Mouse (Mus musculus) thymus, adult 2 months (tissue): ENCODE data around the gene Olfr61. TPM values are rescaled to one million over a fixed set of nuclear protein-coding genes. Genes with fewer than 3 reads are reported as not detected.

Experiments
- DNase-seq: peaks from one replicate; pipeline ENCODE4 v3.0.0; 2021
- H3K27ac ChIP-seq: fragments of 200-500 bp; 2 replicates; pipeline ENCODE4 v1.5.1; 2012; ENCODE audit warnings: low read length, control low read depth; ENCODE audit not compliant: control insufficient read depth, insufficient read depth
- H3K27me3 ChIP-seq: fragments of 200-500 bp; 2 replicates; pipeline ENCODE4 v1.6.1; 2012; ENCODE audit warnings: mild to moderate bottlenecking, low read length, moderate library complexity, mixed read lengths; ENCODE audit not compliant: control insufficient read depth, insufficient read depth
- H3K36me3 ChIP-seq: fragments of 200-500 bp; 2 replicates; pipeline ENCODE4 v1.6.1; 2012; ENCODE audit warnings: mild to moderate bottlenecking, low read length, moderate library complexity; ENCODE audit not compliant: control insufficient read depth, insufficient read depth
- H3K4me1 ChIP-seq: fragments of 200-500 bp; replicated peaks from 2 replicates; pipeline ENCODE4 v1.6.1; 2012; ENCODE audit warnings: low read length; ENCODE audit not compliant: control insufficient read depth, insufficient read depth
- H3K4me3 ChIP-seq: fragments of 200-500 bp; 2 replicates; pipeline ENCODE4 v1.5.1; 2012; ENCODE audit warnings: mild to moderate bottlenecking, low read length, control low read depth, moderate library complexity; ENCODE audit not compliant: control insufficient read depth, insufficient read depth
- CTCF ChIP-seq: fragments of 200-500 bp; IDR thresholded peaks from 2 replicates; pipeline ENCODE4 v1.5.1; 2012; ENCODE audit warnings: mild to moderate bottlenecking, control low read depth, low read length, moderate library complexity, borderline replicate concordance; ENCODE audit not compliant: control insufficient read depth, poor library complexity, insufficient read depth; ENCODE audit errors: extremely low read depth
- POLR2A ChIP-seq: fragments of 200-500 bp; IDR thresholded peaks from 2 replicates; pipeline ENCODE4 v1.6.1; 2012; ENCODE audit warnings: mild to moderate bottlenecking, low read length, control low read depth, moderate library complexity; ENCODE audit not compliant: control insufficient read depth, poor library complexity, insufficient read depth; ENCODE audit errors: extremely low read depth
- WGBS: fragments of 180-500 bp; shearing (Covaris S2); methylation state at CpG from one replicate; pipeline ENCODE4 v1.1.7; 2018; 5-methylcytosine and 5-hydroxymethylcytosine counted together
- polyA plus RNA-seq: library from polyadenylated mRNA; depleted of rRNA; stranded (reverse); fragments of >200 nt; gene quantifications from 2 replicates; pipeline ENCODE4 v1.2.3, GENCODE M21; 2012; rRNA removed

Gene Olfr61
- polyA plus RNA-seq, 1 experiment = not detected

DNA sequence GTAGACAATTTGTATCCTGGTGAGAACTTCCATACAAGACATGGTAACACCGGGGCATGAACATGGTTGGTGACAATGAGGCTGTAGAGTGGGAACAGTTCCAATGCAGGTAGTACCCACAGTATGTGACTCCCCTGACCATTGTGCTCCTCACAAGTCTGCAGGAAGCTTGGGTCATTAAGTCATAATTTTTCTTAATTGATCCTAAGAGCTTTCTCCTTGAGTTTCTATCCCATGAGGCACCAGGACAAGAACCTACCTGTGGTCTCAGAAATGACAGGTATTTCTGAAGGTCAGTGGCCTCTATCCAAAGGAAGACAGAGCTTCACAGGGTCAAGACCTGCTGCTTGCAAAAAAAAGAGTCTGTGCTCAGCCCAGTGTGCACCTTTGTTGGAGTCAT lies 52.9 kb downstream of the Olfr61 start, which contains the start of gene Olfr45:
Gene Olfr45 (plus strand): TSS at position 301 of the 400 bp plus-strand sequence.
- DNase-seq = no peak
- TF ChIP-seq CTCF (no peak), POLR2A (no peak)
- Histone ChIP-seq H3K27me3 (no peaks in the 10 kb centered on the region), H3K36me3 (no peaks in the 10 kb centered on the region), H3K4me1 (no peaks in the 10 kb centered on the region), H3K4me3 (no peak within 1 kb of the TSS), H3K27ac (no peak within 1 kb of the TSS)
- 97% methylated on average over 1 of the region's 1 CpGs for WGBS

Other genes with a start within 250 kb of the Olfr61 start
- 0.06 TPM in 1 of 2 replicates, not detected in the other for gene Olfr531, start 226.1 kb upstream of the Olfr61 start, polyA plus RNA-seq
- gene Olfr532, start 207.3 kb upstream of the Olfr61 start, polyA plus RNA-seq = not detected in 2 replicates
- gene Olfr533, start 165.6 kb upstream of the Olfr61 start, polyA plus RNA-seq = not detected in 2 replicates
- 0.13 TPM in 1 of 2 replicates, not detected in the other for gene Olfr535, start 144.8 kb upstream of the Olfr61 start, polyA plus RNA-seq
- gene Olfr536, start 121.6 kb upstream of the Olfr61 start, polyA plus RNA-seq = 0.05 TPM in 1 of 2 replicates, not detected in the other
- not detected in 2 replicates for gene Olfr538, start 61.1 kb upstream of the Olfr61 start, polyA plus RNA-seq
- gene Olfr46, start 27.7 kb upstream of the Olfr61 start, polyA plus RNA-seq = not detected in 2 replicates
- gene Olfr53, start 17.5 kb downstream of the Olfr61 start, polyA plus RNA-seq = not detected in 2 replicates
- gene Olfr539, start 31.0 kb downstream of the Olfr61 start, polyA plus RNA-seq = not detected in 2 replicates
- gene Olfr45, start 53.0 kb downstream of the Olfr61 start, polyA plus RNA-seq = not detected in 2 replicates
- gene Olfr541, start 68.3 kb downstream of the Olfr61 start, polyA plus RNA-seq = not detected in 2 replicates
- gene Cyp2e1, start 134.8 kb downstream of the Olfr61 start, polyA plus RNA-seq = 11.2 and 12.2 TPM in 2 replicates
- gene Syce1, start 158.9 kb downstream of the Olfr61 start, polyA plus RNA-seq = 0.27 TPM in 1 of 2 replicates, not detected in the other
- gene Zfp941, start 193.2 kb downstream of the Olfr61 start, polyA plus RNA-seq = 0.04 and 0.22 TPM in 2 replicates
- gene Urah, start 206.0 kb downstream of the Olfr61 start, polyA plus RNA-seq = 12.9 and 15.9 TPM in 2 replicates
- gene Scgb1c1, start 216.6 kb downstream of the Olfr61 start, polyA plus RNA-seq = 2.0 and 3.2 TPM in 2 replicates
- 0.20 TPM in 1 of 2 replicates, not detected in the other for gene Odf3, start 218.8 kb downstream of the Olfr61 start, polyA plus RNA-seq
- not detected in 2 replicates for gene Gm45785, start 227.4 kb downstream of the Olfr61 start, polyA plus RNA-seq
- 175 and 181 TPM in 2 replicates for gene Ric8a, start 228.0 kb downstream of the Olfr61 start, polyA plus RNA-seq
- 26.5 and 31.8 TPM in 2 replicates for gene Bet1l, start 228.6 kb downstream of the Olfr61 start, polyA plus RNA-seq